Mouse (Mus musculus): ENCODE measurements around the gene 2310061I04Rik.

DNA sequence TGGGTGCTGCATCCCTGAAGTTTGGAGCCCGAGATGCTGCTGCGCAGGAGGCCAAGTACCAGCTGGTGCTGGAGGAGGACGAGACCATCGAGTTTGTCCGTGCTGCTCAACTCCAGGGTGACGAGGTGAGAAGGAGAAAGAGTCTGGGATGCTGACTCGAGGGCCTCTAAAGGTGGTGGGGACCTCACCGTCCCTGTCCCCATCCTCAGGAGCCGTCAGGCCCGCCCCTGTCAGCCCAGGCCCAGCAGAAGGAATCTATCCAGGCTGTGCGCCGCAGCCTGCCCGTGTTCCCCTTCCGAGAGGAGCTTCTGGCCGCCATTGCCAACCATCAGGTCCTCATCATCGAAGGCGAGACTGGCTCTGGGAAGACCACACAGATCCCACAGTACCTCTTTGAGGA lies 14.3 kb downstream of the 2310061I04Rik start:
- TF ChIP-seq CTCF (IDR thresholded peaks at IDR 0.05; ENCODE audit: extremely low read depth, insufficient read depth, insufficient read length, insufficient replicate concordance), result no peak
- no peak for TF ChIP-seq POLR2A (IDR thresholded peaks at IDR 0.05; ENCODE audit: low read depth, low read length)

Measured in spleen, adult 2 months (tissue).